Mouse (Mus musculus) cerebellum, adult 11 months (tissue): ENCODE measurements around the gene Zfp61.
A peak's percentile ranks its signal among the peaks of the same experiment; 100 is the strongest.

Source experiments
- DNase-seq: peaks from one replicate; pipeline ENCODE4 v3.0.0; 2022

Zfp61 gene

GRCm38 (mm10) chr7:24254633-24255474 lies 46.2 kb downstream of the Zfp61 start, which contains the start of gene Zfp108:
Zfp108 (plus strand) TSS chr7:24254794.
- peak; percentile 78 for DNase-seq

- DNase-seq, result no peak
These were observed 47.0 kb downstream of the Zfp61 start for GRCm38 (mm10) chr7:24253779-24254615.
